Mouse (Mus musculus) kidney, adult 2 months (tissue): ENCODE data around the gene Cphx2.
"Not testable (repeated sequence)": the region's sequence is repeated elsewhere in the genome, so short reads cannot be mapped to it uniquely, and the experiment has no call there.

Experiments
- CTCF ChIP-seq: fragments of 200-500 bp; conservative IDR thresholded peaks from 2 replicates; pipeline ENCODE4 v1.5.1; 2011; ENCODE audit warnings: low read depth, mild to moderate bottlenecking, control low read depth, low read length, moderate library complexity, mixed read lengths; ENCODE audit not compliant: insufficient read depth, insufficient read length
- POLR2A ChIP-seq: fragments of 200-500 bp; IDR thresholded peaks from one replicate; pipeline ENCODE4 v1.6.1; 2011; ENCODE audit warnings: low read depth, low read length, control low read depth

- TF ChIP-seq CTCF, POLR2A: not testable (repeated sequence)
These were observed 37.3 kb downstream of the Cphx2 start for GRCm38 (mm10) chr14:26118550-26119000.
